Mouse (Mus musculus) layer of hippocampus, adult 2 months (tissue): ENCODE measurements around the gene Pgap3. TPM values are rescaled to one million over a fixed set of nuclear protein-coding genes. Genes with fewer than 3 reads are reported as not detected.

Source experiments
- DNase-seq, 2 experiments: peaks; one replicate each; pipeline ENCODE4 v3.0.0; 2022; ENCODE audit warnings: low spot score in 2 of 2
- H3K27ac ChIP-seq: fragments of 200-600 bp; 2 replicates; pipeline ENCODE4 v1.8.1; 2022
- H3K4me3 ChIP-seq: fragments of 200-600 bp; 2 replicates; pipeline ENCODE4 v1.8.1; 2022; ENCODE audit warnings: mild to moderate bottlenecking
- CTCF ChIP-seq: fragments of 200-600 bp; conservative IDR thresholded peaks from 2 replicates; pipeline ENCODE4 v1.8.1; 2022; ENCODE audit warnings: antibody characterized with exemption, mild to moderate bottlenecking, moderate library complexity
- total RNA-seq, 2 experiments: library from RNA; stranded (reverse); gene quantifications; 2 replicates each; pipeline ENCODE4 v1.2.3; 2021

The Pgap3 gene
- total RNA-seq, 2 experiments from 2014 or later: 9.1 to 10.3 TPM

- no peak for TF ChIP-seq CTCF
- H3K27ac ChIP-seq: peak overlapping the region; percentile 69
- peak in 1 of 2 experiments; percentile 39 for DNase-seq
- H3K4me3 ChIP-seq: no peak overlapping the region; the same call in 1 of the 2 replicates
Measured at GRCm38 (mm10) chr11:98371556-98372240, 28.6 kb downstream of the Pgap3 start.

- Histone ChIP-seq H3K4me3 (no peak overlapping the region), H3K27ac (peak overlapping the region; percentile 69; the same call in 1 of the 2 replicates)
- DNase-seq: no peak
- TF ChIP-seq CTCF: no peak
Measured at GRCm38 (mm10) chr11:98370588-98370987, 29.7 kb downstream of the Pgap3 start.

GRCm38 (mm10) chr11:98369337-98369736 is 31.0 kb downstream of the Pgap3 start:
- no peak for TF ChIP-seq CTCF
- no peak overlapping the region for H3K4me3 ChIP-seq
- peak overlapping the region; percentile 61; the same call in 1 of the 2 replicates for H3K27ac ChIP-seq
- peak; percentile 35 to 66 for DNase-seq

GRCm38 (mm10) chr11:98367863-98368186 is 32.5 kb downstream of the Pgap3 start:
- no peak for TF ChIP-seq CTCF
- DNase-seq: no peak
- H3K27ac ChIP-seq: peak overlapping the region; percentile 57; the same call in 1 of the 2 replicates
- no peak overlapping the region for H3K4me3 ChIP-seq

GRCm38 (mm10) chr11:98367171-98367862 is 33.0 kb downstream of the Pgap3 start:
- H3K4me3 ChIP-seq: no peak overlapping the region
- no peak for DNase-seq
- H3K27ac ChIP-seq: peak overlapping the region; percentile 57; the same call in 1 of the 2 replicates
- TF ChIP-seq CTCF: no peak

- Histone ChIP-seq H3K27ac (peak overlapping the region; percentile 57; the same call in 1 of the 2 replicates), H3K4me3 (no peak overlapping the region)
- no peak for TF ChIP-seq CTCF
- DNase-seq: no peak
Measured at GRCm38 (mm10) chr11:98366290-98366689, 34.0 kb downstream of the Pgap3 start.

GRCm38 (mm10) chr11:98364410-98364809 is 35.9 kb downstream of the Pgap3 start:
- Histone ChIP-seq H3K27ac (no peak overlapping the region), H3K4me3 (no peak overlapping the region)
- no peak for TF ChIP-seq CTCF
- no peak for DNase-seq

GRCm38 (mm10) chr11:98363817-98364216 is 36.5 kb downstream of the Pgap3 start:
- H3K4me3 ChIP-seq: no peak overlapping the region
- no peak overlapping the region for H3K27ac ChIP-seq
- no peak for DNase-seq
- TF ChIP-seq CTCF: no peak

GRCm38 (mm10) chr11:98360866-98361521 is 39.3 kb downstream of the Pgap3 start:
- peak overlapping the region; percentile 79 for H3K27ac ChIP-seq
- no peak overlapping the region for H3K4me3 ChIP-seq
- DNase-seq: no peak
- TF ChIP-seq CTCF: no peak

- no peak for TF ChIP-seq CTCF
- Histone ChIP-seq H3K4me3 (peak within 1 kb of the TSS; percentile 87), H3K27ac (peak within 1 kb of the TSS; percentile 90)
- DNase-seq: peak; percentile 81 to 87
Measured at GRCm38 (mm10) chr11:98358161-98359083, 41.9 kb downstream of the Pgap3 start, which contains the start of gene Stard3. TSS of gene Stard3 (plus strand) at chr11:98358368.

GRCm38 (mm10) chr11:98357396-98358160 is 42.7 kb downstream of the Pgap3 start:
- DNase-seq: no peak
- H3K4me3 ChIP-seq: peak overlapping the region; percentile 87
- peak overlapping the region; percentile 80 for H3K27ac ChIP-seq
- TF ChIP-seq CTCF: no peak
